Mouse (Mus musculus): ENCODE results near the gene Mettl15.

Mettl15 gene

DNA sequence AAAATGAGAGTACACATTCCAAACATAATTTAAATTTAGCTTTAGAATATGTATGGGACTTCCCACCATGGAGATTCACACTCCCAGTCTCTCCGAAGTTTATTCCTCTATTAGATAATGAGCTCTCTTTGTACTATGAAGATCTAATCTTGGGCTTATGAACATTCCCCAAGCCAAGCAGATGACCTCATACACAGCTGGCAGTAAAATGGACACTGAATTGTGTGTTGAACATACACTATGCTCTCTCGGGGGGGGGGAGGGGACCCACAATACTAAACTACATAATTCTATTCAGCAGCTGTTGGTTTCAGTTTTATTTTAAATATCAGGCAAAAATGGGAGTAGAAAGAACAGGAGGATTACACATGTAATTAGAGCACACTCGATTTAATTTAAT is 97.6 kb downstream of the Mettl15 start:
- no peak for DNase-seq (ENCODE audit: extremely low read depth, low read depth, low spot score)

DNA sequence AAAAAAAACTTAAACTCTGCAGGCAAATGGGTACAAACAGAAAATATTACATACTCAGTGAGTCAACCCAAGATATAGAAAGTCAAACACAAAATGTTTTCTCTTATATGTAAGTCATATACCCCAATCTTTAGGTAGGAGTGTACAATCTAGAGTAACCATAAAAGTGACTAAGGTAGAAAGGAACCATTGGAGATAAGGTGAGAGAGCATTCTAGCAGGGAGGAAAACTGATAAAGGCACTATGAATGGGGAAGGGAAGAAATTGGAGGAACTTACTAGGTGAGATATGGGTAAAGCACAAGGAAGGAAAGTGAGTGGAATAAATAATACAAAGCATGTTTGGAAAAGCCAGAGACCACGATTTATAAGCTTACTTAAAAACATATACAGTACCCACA is 122.0 kb downstream of the Mettl15 start:
- DNase-seq (ENCODE audit: extremely low read depth, low read depth, low spot score): no peak

DNA sequence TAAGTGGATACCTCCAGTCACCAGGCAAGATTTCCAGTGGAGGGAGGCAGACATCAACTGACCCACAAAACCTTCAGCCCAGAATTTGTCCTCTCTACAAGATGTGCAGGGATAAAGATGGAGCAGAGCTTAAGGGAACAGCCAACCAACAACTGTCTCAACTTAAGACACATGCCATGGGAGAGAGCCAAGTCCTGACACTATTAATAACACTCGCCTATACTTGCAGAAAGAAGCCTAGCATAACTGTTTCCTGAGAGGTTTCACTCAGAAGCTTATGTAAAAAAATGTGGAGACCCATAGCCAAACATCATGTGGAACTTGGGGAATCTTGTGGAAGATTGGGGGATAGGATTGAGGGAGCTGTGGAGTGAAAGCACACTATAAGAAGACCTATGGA is 124.4 kb downstream of the Mettl15 start:
- no peak for DNase-seq (ENCODE audit: extremely low read depth, low read depth, low spot score)

DNA sequence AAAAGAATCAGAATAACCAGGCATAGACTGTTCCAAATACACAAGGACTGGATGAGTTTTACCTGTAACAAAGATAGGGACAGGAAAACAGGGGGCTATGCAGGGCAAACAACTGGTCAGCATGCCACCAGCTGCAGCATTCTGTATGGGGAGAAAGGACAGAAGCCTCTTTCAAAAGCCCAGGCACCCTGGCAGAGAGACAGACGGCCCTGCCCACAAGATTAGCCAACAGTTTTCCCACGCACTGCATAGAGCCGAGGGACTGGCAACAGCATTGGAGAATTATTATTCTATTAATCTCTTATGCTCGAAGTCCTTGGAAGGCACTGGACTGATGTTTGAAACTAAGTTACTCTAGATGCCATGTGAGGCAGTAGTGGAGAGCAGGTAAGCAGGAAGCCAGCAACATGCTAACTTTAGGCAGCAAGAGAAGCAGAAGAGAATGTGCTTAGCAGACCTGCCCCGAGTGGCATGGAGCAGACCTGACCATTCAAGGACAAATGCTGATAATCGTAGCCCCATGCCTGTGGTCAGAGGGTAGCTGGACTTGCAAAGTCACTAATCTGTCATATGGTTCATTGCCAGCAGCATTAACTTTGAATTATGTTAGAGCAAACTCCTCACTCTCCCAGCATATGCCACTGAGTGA is 127.0 kb downstream of the Mettl15 start:
- DNase-seq (ENCODE audit: extremely low read depth, low read depth, low spot score): no peak

DNA sequence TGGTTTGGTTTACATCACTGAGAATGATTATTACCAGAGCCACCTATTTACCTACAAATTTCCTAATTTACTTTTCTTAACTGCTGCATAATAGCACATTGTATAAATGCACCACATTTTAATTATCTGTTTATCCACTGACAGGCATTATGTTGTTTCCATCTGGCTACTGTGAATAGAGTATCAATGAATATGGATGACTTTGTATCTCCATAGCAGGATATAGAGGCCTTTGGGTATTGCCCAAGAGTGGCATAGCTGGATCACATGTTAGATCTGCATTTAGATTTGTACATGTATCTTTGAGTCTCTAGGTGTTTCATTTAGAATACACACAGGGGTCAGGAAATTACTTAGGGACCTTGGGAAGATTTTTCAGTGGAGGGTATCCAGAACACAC is 133.3 kb downstream of the Mettl15 start:
- DNase-seq (ENCODE audit: extremely low read depth, low read depth, low spot score): no peak

DNA sequence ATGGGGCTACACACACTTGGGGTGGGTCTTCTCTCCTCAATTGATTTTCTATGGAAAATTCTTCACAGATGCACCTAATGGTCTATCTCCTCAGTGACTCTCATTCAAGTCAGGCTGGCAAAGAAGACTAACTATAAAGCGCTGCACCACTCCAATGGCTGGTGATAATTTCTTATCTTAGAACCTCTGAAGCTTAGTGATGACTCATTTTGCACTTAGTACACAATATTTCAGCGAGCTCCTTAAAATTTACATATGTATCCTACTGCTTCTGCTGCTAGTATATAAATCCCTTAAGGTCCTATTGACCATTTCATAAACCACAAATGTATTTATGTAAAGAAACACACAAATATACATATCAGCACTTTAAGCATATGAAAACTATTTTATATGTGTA is 136.1 kb downstream of the Mettl15 start:
- no peak for DNase-seq (ENCODE audit: extremely low read depth, low read depth, low spot score)

DNA sequence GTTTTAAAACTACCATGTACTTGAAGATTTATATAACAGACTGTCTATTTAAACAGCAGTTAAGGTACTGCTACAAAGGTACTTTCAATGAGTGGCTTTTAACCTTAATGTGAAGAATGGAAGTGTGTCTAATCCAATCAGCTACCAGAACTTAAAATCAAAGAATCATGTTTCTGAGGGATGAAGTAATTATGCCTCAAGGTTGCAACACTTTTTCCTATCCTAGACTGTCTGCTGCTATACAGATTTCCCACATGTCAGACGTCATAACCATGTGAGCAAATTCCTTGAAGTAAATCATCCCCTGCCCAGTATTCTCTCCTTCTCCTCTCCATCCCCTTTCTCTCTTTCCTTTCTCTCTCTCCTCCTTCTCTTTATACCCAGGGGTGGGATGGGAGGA is 140.2 kb downstream of the Mettl15 start:
- DNase-seq (ENCODE audit: extremely low read depth, low read depth, low spot score): no peak

DNA sequence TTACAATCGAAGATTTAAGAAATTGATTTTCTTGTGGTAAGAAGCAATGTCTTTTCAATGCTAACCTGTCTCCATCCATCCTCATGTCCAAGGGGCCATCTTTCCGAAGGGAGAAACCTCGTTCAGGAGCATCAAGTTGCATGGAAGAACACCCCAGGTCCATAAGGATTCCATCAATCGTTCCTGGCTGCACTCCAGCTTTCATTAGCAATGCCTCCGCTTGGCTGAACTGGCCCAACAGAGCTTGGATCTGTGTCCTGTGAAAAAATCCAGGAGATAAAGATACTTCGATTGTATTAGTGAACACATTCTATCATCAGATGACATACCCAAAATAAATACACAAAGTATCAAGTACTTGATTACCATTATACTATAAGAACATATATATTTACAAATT is 143.3 kb downstream of the Mettl15 start:
- DNase-seq (ENCODE audit: extremely low read depth, low read depth, low spot score): no peak

DNA sequence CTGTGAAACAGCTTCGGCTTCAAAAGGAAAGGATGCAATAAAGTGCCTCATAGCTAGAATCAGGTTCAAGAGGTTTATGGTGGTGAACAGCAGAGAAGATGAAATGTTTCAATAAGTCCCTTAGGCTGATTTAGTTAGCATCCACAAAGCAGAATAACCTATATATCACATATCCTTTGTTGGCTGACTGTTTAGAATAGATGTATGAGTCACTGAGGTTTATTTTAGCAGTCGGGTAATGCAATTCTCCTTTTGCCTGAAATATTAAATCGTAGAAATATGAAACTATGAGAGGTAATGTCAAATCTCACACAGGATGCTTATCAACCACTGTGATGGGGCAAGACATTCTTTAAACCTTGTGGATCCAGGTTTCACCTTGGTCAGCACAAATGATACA is 149.8 kb downstream of the Mettl15 start:
- no peak for DNase-seq (ENCODE audit: extremely low read depth, low read depth, low spot score)

DNA sequence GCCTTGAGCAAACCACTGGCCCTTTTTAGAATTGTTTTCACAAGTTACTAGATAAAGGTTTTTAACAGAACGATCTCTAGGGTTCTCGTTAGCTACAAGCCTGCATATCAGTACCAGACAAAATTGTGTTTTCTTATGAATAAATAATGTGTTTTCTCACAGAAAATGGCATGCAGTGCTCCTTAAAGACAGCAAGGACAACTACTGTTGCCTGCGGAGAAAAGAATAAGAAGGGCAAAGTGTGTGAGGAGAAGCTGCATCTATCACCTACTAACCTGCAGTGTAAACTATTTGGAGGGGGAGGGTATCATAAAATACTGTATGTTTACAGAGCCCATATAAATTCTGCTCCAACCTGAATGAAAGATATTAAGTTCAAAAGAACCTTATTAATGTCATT is 150.6 kb downstream of the Mettl15 start:
- no peak for DNase-seq (ENCODE audit: extremely low read depth, low read depth, low spot score)

DNA sequence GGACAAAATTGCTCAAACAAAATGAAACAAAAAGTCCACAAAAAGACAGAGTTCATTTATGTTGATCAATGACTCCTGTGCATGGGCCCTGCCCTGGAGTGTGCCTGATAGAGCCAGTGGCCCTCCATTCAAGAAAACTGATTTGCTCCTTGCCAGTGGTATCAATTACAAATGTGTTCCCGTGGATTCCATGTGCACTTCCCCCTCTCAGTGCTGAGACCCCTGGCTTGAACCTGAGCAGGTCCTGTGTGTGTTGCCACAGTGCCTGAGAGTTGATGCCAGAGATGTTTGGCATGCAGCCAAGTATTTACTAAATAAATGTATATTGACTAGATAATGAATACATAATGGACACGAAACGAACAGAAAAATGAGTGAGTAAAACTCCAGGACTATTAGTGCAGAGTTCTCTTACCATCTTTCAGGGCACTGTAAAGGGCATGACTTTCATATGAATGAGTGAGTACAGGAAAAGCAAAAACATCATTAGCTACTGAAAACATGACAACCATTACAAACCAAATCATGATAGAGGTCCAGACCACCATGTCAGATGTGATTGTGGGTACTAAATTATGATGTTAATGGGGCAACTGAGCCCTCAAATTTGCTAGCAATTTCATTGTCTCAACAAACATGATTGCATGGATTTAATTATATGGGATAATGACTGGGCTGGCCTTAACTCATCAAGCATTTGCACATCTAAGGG is 174.6 kb downstream of the Mettl15 start:
- DNase-seq (ENCODE audit: extremely low read depth, low read depth, low spot score): no peak

DNA sequence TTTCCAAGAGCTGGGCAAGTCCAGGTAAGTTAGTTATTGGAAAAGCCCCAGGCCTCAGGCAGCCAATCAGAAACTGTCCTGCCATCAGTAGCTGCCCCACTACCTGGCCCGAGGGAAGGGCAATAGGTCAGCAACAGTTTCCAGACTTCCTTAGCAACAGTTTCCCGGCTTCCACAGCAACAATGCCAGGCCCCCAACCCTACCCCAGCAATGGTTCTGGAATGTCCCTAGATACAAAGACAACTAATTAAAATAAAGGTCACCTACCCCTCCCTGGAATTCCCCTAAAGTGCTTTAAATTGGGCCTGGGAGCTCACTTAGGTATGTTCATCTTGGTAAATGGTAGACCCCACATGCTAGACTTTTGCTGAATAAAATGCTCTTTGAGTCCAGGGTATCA is 230.9 kb downstream of the Mettl15 start:
- no peak for DNase-seq (ENCODE audit: extremely low read depth, low read depth, low spot score)
